Mouse (Mus musculus) hindbrain, embryonic 15.5 days (tissue): ENCODE results near the gene Arrdc5. TPM values are rescaled to one million over a fixed set of nuclear protein-coding genes. Genes with fewer than 3 reads are reported as not detected.
"Not testable (repeated sequence)": the region's sequence is repeated elsewhere in the genome, so short reads cannot be mapped to it uniquely, and the experiment has no call there.

Experiments used
- ATAC-seq: fragments of 200-750 bp; cut with Nextera tagmentation; 2 replicates; pipeline ENCODE4 v1.8.0; 2017; ENCODE audit warnings: low read depth, moderate number of reproducible peaks, moderate TSS enrichment; ENCODE audit not compliant: low FRiP score
- H3K27ac ChIP-seq: fragments of 300-500 bp; sonication (generic); replicated peaks from 2 replicates; pipeline ENCODE4 v1.5.1; 2015; ENCODE audit warnings: mild to moderate bottlenecking, inconsistent platforms
- H3K27me3 ChIP-seq: fragments of 300-500 bp; sonication (generic); 2 replicates; pipeline ENCODE4 v1.6.1; 2015; ENCODE audit warnings: control low read depth, inconsistent platforms
- H3K36me3 ChIP-seq: fragments of 300-500 bp; sonication (generic); 2 replicates; pipeline ENCODE4 v1.6.1; 2015; ENCODE audit warnings: control low read depth, inconsistent platforms
- H3K4me1 ChIP-seq: fragments of 300-500 bp; sonication (generic); replicated peaks from 2 replicates; pipeline ENCODE4 v1.6.1; 2015; ENCODE audit warnings: control low read depth, inconsistent platforms
- H3K4me2 ChIP-seq: fragments of 300-500 bp; sonication (generic); 2 replicates; pipeline ENCODE4 v1.6.1; 2015; ENCODE audit warnings: moderate library complexity, mild to moderate bottlenecking, inconsistent platforms
- H3K4me3 ChIP-seq: fragments of 300-500 bp; sonication (generic); 2 replicates; pipeline ENCODE4 v1.5.1; 2015; ENCODE audit warnings: mild to moderate bottlenecking, inconsistent platforms
- H3K9ac ChIP-seq: fragments of 300-500 bp; sonication (generic); 2 replicates; pipeline ENCODE4 v1.6.1; 2015; ENCODE audit warnings: inconsistent platforms
- H3K9me3 ChIP-seq: fragments of 300-500 bp; sonication (generic); 2 replicates; pipeline ENCODE4 v1.6.1; 2016; ENCODE audit warnings: control low read depth, inconsistent platforms
- whole genome bisulfite sequencing: fragments of 180-500 bp; shearing (Covaris S2); methylation state at CpG from one replicate; pipeline ENCODE4 v1.1.7; 2015; 5-methylcytosine and 5-hydroxymethylcytosine counted together
- polyA plus RNA-seq: library from polyadenylated mRNA; unstranded; fragments of >200 nt; fragmentation: Nextera tagmentation; extraction: Ambion mirVana; gene quantifications from 2 replicates; pipeline ENCODE4 v1.2.1, GENCODE M21; 2015

Gene Arrdc5
- polyA plus RNA-seq, 1 experiment from 2014 or later = not detected

GRCm38 (mm10) chr17:56258269-56258668 is 41.8 kb downstream of the Arrdc5 start:
- not testable (repeated sequence) for H3K9me3 ChIP-seq, H3K9ac ChIP-seq, H3K27ac ChIP-seq, ATAC-seq, H3K27me3 ChIP-seq
- Histone ChIP-seq H3K4me2 (peak overlapping the region; percentile 95), H3K36me3 (peaks cover 36% of the 10 kb centered on the region), H3K4me3 (peak overlapping the region; percentile 54), H3K4me1 (peaks cover 70% of the 10 kb centered on the region)
- 95% methylated on average over 19 of the region's 19 CpGs for WGBS

- peak overlapping the region; percentile 95 for H3K4me2 ChIP-seq
- H3K9ac ChIP-seq = peak overlapping the region; percentile 52
- H3K4me1 ChIP-seq = peaks cover 62% of the 10 kb centered on the region
- H3K4me3 ChIP-seq = peak overlapping the region; percentile 54
- WGBS = 11% methylated on average over 56 of the region's 58 CpGs
- peak overlapping the region; percentile 86 for H3K27ac ChIP-seq
- no peaks in the 10 kb centered on the region for H3K9me3 ChIP-seq
- ATAC-seq = no peak
- H3K27me3 ChIP-seq = no peaks in the 10 kb centered on the region
- peaks cover 31% of the 10 kb centered on the region for H3K36me3 ChIP-seq
Observed at GRCm38 (mm10) chr17:56257181-56257894, 42.7 kb downstream of the Arrdc5 start.

GRCm38 (mm10) chr17:56256239-56256881 is 43.7 kb downstream of the Arrdc5 start, which contains the start of gene Fem1a:
Fem1a (plus strand) TSS chr17:56256810.
- peaks cover 25% of the 10 kb centered on the region for H3K36me3 ChIP-seq
- peak within 1 kb of the TSS; percentile 95 for H3K27ac ChIP-seq
- peak within 1 kb of the TSS; percentile 52 for H3K9ac ChIP-seq
- no peaks in the 10 kb centered on the region for H3K27me3 ChIP-seq
- H3K9me3 ChIP-seq = no peaks in the 10 kb centered on the region
- H3K4me1 ChIP-seq = peaks cover 55% of the 10 kb centered on the region
- peak within 1 kb of the TSS; percentile 95 for H3K4me2 ChIP-seq
- H3K4me3 ChIP-seq = peak within 1 kb of the TSS; percentile 54
- ATAC-seq = peak; percentile 93
- WGBS = 0% methylated on average over 28 of the region's 28 CpGs

- Histone ChIP-seq H3K4me3 (peak overlapping the region; percentile 54), H3K4me2 (peak overlapping the region; percentile 63), H3K36me3 (peaks cover 21% of the 10 kb centered on the region), H3K27ac (peak overlapping the region; percentile 95), H3K9ac (peak overlapping the region; percentile 52), H3K27me3 (no peaks in the 10 kb centered on the region), H3K4me1 (peaks cover 55% of the 10 kb centered on the region), H3K9me3 (no peaks in the 10 kb centered on the region)
- peak; percentile 91 for ATAC-seq
- 0% methylated on average over 32 of the region's 32 CpGs for WGBS
Observed at GRCm38 (mm10) chr17:56255863-56256238, 44.2 kb downstream of the Arrdc5 start.

- Histone ChIP-seq H3K27ac (peak overlapping the region; percentile 95), H3K9ac (no peak overlapping the region), H3K4me3 (peak overlapping the region; percentile 54), H3K4me2 (peak overlapping the region; percentile 63), H3K9me3 (no peaks in the 10 kb centered on the region), H3K27me3 (no peaks in the 10 kb centered on the region), H3K4me1 (peaks cover 55% of the 10 kb centered on the region), H3K36me3 (peaks cover 19% of the 10 kb centered on the region)
- 14% methylated on average over 9 of the region's 9 CpGs for WGBS
- peak; percentile 23 for ATAC-seq
Observed at GRCm38 (mm10) chr17:56255429-56255828, 44.7 kb downstream of the Arrdc5 start.

- H3K4me3 ChIP-seq = no peak overlapping the region
- H3K9ac ChIP-seq = no peak overlapping the region
- peaks cover 49% of the 10 kb centered on the region for H3K4me1 ChIP-seq
- no peak for ATAC-seq
- H3K36me3 ChIP-seq = peaks cover 12% of the 10 kb centered on the region
- H3K27ac ChIP-seq = peak overlapping the region; percentile 95
- peak overlapping the region; percentile 63; the same call in 1 of the 2 replicates for H3K4me2 ChIP-seq
- no peaks in the 10 kb centered on the region for H3K27me3 ChIP-seq
- H3K9me3 ChIP-seq = no peaks in the 10 kb centered on the region
- WGBS = 80% methylated on average over 4 of the region's 4 CpGs
Observed at GRCm38 (mm10) chr17:56254695-56255094, 45.4 kb downstream of the Arrdc5 start.

GRCm38 (mm10) chr17:56251136-56251829 is 48.8 kb downstream of the Arrdc5 start:
- Histone ChIP-seq H3K36me3 (no peaks in the 10 kb centered on the region), H3K9ac (no peak overlapping the region), H3K4me2 (peak overlapping the region; percentile 43)

GRCm38 (mm10) chr17:56245608-56246007 is 54.5 kb downstream of the Arrdc5 start:
- 38% methylated on average over 7 of the region's 7 CpGs for WGBS
- Histone ChIP-seq H3K4me3 (no peak overlapping the region), H3K9me3 (no peaks in the 10 kb centered on the region), H3K27me3 (0 out of 2 replicates have a peak, but pooled peaks cover 9% of the 10 kb centered on the region), H3K36me3 (no peaks in the 10 kb centered on the region), H3K4me2 (no peak overlapping the region), H3K27ac (no peak overlapping the region), H3K9ac (no peak overlapping the region), H3K4me1 (peaks cover 18% of the 10 kb centered on the region)
- no peak for ATAC-seq

More at GRCm38 (mm10) chr17:56251136-56251829, 48.8 kb downstream of the Arrdc5 start:
- Histone ChIP-seq H3K27me3 (0 out of 2 replicates have a peak, but pooled peaks cover 5% of the 10 kb centered on the region), H3K27ac (peak overlapping the region; percentile 80), H3K9me3 (no peaks in the 10 kb centered on the region), H3K4me3 (no peak overlapping the region), H3K4me1 (peaks cover 24% of the 10 kb centered on the region)
- 15% methylated on average over 6 of the region's 6 CpGs for WGBS
- ATAC-seq = peak; percentile 37; the same call in 1 of the 2 replicates

Other genes with a start within 250 kb of the Arrdc5 start
- 76.1 and 77.1 TPM in 2 replicates for gene Ubxn6, start 225.3 kb downstream of the Arrdc5 start, polyA plus RNA-seq
- gene Hdgfl2, start 220.7 kb downstream of the Arrdc5 start, polyA plus RNA-seq = 141 and 145 TPM in 2 replicates
- gene Plin4, start 190.5 kb downstream of the Arrdc5 start, polyA plus RNA-seq = 0.08 and 0.21 TPM in 2 replicates
- gene Plin5, start 182.7 kb downstream of the Arrdc5 start, polyA plus RNA-seq = 1.7 and 2.5 TPM in 2 replicates
- gene Lrg1, start 178.3 kb downstream of the Arrdc5 start, polyA plus RNA-seq = 0.33 and 0.62 TPM in 2 replicates
- 17.4 and 19.2 TPM in 2 replicates for gene Sema6b, start 159.9 kb downstream of the Arrdc5 start, polyA plus RNA-seq
- 9.5 and 10.7 TPM in 2 replicates for gene Tnfaip8l1, start 137.8 kb downstream of the Arrdc5 start, polyA plus RNA-seq
- 76.2 and 78.6 TPM in 2 replicates for gene Mydgf, start 116.4 kb downstream of the Arrdc5 start, polyA plus RNA-seq
- 25.6 and 28.8 TPM in 2 replicates for gene Dpp9, start 81.4 kb downstream of the Arrdc5 start, polyA plus RNA-seq
- gene Fem1a, start 43.5 kb downstream of the Arrdc5 start, polyA plus RNA-seq = 18.2 and 18.8 TPM in 2 replicates
- 1.3 and 1.8 TPM in 2 replicates for gene Ticam1, start 23.5 kb downstream of the Arrdc5 start, polyA plus RNA-seq
- gene Plin3, start 7.4 kb downstream of the Arrdc5 start, polyA plus RNA-seq = 16.6 and 17.5 TPM in 2 replicates
- 29.7 and 31.9 TPM in 2 replicates for gene Uhrf1, start 3.0 kb upstream of the Arrdc5 start, polyA plus RNA-seq
- gene Kdm4b, start 25.8 kb upstream of the Arrdc5 start, polyA plus RNA-seq = 71.5 and 73.7 TPM in 2 replicates
- 277 and 302 TPM in 2 replicates for gene Ptprs, start 176.2 kb upstream of the Arrdc5 start, polyA plus RNA-seq
- 0.17 TPM in 1 of 2 replicates, not detected in the other for gene Znrf4, start 212.1 kb upstream of the Arrdc5 start, polyA plus RNA-seq